Mouse (Mus musculus) layer of hippocampus, adult 9-10 months (tissue): ENCODE measurements around the gene Lrrc23.

ENCODE experiments used
- DNase-seq: peaks from one replicate; pipeline ENCODE4 v3.0.0; 2022; ENCODE audit warnings: low spot score

Gene Lrrc23

DNA sequence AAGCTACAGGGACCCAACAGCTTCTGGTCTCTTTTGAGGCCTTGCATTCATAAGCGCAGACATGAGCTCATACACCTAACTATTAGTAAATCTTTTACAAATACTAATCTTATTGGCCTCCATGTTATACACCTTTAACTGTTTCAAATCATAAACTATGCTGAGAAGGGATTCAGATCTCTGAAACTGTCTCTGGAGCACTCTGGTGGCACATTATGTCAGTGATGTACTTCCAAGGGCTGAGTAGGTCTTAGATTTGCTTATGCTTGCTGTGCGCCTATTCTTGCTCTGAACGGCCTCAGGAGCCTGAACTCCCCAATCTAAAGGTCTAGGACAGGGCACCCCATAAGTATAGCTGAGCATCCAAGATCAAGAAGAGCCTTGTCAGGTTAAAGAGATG lies 37.7 kb downstream of the Lrrc23 start:
- DNase-seq, result no peak

DNA sequence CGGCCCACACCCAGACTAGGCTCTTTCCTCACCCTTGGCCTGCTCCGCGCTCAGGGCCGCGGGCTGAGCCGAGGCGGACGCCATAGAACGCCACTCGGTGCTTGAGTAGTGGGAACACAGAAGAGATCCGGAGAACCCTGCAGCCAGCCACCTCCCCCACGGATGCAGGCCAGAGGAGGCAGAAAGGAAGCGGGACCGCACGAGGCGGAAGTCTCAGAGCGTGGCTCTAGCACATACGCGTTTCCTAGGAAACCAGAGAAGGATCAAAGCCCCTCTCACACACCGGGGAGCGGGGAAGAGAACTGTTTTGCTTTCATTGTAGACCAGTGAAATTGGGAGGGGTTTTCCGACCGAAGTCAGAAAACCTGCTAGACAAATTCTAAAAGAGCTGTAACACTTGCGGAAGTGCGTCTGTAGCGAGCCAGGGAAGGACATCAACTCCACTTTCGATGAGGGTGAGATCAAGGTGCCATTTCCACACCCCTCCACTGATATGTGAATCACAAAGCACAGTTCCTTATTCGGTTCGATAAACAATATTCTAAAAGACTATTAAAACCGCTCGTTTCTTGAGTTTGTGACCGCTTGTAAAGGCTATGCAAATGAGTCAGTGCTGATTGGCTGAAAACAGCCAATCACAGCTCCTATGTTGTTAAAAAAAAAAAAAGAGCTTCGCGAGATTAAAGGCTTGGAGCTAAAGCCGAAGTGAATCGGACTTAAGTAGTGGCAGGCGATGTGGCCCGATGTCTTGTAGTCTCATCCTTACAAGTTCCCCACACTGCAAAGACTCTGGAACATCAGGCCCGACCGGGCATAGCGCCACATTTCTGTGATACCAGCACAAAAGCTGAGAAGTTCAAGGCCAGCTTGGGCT lies 38.4 kb downstream of the Lrrc23 start, which contains the start of gene Grcc10:
Grcc10 (minus strand) TSS at position 487 of the 874 bp plus-strand sequence.
- peak; percentile 88 for DNase-seq

DNA sequence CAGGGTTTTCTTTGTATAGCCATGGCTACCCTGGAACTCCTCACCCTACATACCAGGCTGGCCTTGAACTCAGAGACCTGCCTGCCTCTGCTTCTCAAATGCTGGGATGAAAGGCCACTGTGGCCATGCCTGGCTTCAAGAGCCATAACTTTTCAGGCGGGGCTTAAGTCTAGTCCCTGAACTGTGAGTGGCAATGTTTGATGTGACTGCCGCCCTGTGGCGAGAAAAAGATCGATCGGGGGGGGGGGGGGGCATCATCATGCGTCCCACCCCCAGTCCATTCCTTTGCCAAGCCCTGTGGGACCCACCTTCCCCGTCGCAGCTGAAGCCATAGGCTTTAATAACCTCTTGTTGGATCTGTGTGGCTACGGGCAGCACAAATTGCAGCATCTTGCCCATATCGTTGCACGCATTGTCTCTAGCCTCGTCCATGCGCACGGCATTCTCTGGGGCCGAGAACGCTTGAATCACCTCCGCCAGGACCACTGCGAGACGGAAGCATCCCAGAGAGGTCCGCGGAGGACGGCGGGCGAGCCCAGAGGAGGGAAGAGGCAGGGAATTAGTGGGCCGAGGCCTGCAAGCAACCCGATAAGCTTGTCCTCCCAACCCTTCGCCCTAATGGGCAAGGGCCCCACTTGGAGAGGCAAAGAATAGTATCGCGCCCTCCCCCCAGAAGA lies 39.2 kb downstream of the Lrrc23 start:
- DNase-seq, result no peak

DNA sequence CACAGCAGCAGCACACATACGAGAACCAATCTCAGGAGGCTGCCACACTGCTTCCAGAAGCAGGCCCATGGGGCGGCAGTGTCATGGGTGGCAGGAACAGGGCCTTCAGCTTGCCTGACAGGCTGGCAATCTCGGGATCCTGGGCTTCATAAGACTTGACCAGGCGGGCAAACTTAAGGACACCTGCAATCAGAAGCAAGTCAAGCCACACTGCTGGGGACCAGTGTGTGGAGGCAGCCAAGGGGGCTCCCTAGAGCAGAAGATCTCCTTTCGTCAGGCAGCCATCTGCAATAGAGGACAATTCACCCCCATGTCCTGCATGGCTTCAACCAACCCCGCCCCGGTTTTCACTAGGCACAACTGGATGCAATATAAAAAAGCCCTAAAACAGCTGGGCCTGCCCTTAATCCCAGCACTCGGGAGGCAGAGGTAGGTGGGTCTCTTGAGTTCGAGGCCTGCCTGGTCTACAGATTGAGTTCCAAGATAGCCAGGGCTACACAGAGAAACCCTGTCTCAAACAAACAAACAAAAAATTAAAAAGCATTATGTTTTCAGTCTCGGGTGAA lies 40.2 kb downstream of the Lrrc23 start:
- no peak for DNase-seq

DNA sequence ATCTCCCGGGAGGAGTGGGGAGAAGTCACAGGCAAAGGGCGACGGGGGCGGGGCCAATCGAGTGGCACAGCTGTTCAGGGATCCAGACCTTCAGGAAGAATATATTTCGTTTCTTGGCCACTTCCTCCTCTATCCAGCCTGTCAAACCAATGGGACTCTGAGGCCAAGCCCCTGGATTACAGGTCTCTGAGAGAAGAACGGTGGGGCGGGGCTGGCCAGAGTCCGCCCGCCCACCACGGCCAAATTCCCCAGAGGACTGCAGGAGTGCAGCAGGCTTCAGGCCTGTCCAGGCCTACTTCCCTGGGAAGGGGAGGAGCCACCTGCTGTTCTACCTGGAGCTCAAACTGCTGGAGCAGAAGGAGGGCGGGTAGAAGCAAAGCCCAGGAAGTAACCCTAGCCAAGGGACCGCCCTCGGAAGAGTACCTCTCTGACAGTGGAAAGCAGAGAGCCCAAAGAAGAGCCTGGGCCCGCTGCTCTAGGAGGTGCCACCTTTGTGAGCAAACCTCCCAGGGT lies 41.0 kb downstream of the Lrrc23 start, which contains the start of gene Ptpn6:
Ptpn6 (minus strand) TSS at position 204 of the 513 bp plus-strand sequence.
- no peak for DNase-seq

DNA sequence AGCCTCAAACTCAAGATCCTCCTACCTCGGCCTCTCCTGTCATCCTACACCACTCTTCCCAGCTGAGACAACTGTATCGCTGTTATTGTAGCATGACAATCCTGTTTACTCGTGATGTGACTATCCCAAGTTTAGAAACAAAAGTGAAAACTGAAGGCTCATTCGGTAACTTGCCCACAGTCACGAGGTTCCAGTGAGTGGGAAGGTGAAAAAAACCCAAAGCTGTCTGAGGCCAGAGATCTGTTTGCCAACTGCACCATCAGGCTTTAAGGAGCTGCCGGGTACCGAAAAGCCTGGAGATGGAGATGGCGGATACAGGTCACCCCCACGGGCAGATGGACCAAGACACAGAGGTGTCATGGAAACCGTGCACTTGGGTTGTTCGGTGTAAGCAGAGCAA lies 42.5 kb downstream of the Lrrc23 start:
- DNase-seq, result no peak

DNA sequence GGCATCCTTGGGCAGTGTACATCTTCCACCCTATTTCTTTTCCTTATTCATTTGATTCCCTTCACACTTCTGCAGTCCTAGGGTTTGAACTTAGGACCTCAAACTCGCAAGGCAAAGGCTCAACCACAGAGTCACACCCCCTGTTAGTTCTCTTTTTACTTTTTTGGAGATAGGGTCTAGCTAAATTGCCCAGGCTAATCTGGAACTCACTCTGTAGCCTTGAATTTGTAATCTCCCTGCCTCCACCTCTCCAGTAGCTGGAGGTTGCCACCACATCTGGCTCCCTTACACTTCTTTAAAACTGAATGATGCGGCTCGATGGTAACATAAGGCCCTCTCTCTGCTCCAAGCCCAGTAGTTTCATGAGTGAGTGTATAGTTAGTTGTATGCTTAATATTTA lies 45.1 kb downstream of the Lrrc23 start:
- no peak for DNase-seq

DNA sequence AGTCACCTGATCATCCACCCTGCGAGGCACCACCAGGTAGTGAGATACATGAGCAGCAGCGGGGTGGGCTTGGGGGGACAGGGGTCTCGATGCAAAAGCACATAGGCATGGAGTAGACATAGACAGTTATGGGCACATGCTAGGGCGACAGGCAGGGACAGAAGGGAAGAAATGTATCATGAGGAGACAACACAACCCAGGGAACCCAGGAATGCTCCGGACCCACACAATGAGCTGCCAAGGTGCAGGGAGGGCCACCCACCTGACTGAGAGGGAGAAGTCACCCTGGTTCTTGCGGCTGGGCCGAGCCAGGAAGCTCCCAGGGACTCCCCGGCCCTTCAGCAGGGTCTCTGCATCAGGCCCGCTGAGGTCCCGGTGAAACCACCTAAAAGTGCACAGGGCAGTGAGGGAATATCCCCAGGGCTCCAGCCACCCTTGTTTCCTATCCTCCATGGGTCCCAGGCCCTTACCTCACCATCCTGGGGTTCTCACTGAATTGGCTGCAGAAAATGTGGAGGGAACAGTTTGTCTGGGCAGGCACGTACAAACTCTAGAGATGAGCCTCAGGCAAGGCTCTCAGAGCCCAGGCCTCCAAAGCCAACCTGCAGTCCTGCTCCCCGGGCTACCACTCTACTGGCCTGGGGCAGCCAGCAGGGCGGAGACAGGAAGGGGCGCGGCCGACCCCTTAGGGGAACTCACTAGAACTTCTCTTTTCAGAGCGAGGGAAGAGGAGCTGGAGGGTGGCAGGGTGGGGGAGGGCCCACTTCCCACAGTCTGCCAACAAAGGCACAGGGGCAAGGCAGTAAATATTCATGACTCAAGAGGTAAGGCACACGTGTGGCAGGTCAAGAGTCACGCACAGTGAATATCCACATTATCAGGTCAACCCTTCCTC lies 46.8 kb downstream of the Lrrc23 start:
- DNase-seq, result no peak

DNA sequence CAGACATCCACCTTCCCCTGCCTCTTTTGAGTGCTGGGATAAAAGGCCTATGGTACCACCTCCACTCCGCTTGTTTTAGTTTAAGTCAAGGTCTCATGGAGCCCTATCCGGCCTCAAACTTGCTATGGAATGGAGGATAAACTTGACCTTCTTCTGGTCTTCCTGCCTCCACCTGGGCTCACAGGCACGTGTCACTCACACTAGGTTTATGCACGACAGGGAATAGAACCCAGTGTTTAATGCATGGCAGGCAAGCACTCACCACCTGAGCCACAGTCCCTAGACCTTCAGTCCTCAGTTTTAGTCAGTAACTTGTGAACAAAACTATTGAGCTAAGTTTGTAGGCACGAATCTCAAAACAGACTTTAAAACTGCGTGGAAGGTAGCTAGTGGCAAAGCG lies 48.5 kb downstream of the Lrrc23 start:
- DNase-seq, result no peak

DNA sequence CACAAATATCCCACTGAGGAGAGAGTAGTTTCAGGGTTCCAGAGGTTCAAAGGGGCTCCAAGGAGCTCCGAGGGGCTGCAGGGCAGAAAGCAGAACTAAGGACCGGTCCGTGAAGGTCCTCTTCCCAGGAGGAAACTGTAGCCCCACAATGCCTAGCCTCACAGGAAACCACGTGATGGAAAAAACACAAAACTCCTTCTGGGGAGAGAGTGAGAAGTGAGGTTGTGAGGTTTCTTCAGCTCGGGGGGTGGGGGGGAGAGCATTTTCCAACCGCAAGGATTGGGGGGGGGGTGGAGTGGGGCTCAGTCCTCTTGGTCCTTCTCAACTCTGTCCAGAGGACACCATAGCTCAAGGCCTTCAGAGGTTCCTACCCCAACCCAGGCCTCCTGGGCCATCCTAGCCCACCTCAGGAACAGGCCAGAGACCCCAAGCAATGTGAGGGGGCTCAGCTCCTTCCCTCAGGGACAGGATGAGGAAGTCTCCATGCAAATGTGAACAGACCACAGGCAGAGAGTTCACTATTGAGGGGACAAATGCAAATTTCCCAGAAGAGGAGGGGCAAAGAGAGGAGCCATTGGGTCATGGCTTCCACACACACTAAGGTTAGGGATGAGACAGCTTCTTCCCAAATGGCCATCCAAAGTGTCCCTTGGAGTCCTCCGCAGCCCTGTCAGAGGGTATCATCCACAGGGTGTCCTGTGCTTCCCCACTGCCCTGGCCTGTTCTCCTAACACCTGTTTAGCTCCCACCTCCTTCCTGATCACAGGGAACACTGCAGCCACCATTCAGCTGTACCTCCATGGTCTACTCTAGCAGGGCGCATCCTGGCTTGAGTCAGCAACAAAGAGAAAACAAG lies 49.4 kb downstream of the Lrrc23 start:
- DNase-seq, result no peak

DNA sequence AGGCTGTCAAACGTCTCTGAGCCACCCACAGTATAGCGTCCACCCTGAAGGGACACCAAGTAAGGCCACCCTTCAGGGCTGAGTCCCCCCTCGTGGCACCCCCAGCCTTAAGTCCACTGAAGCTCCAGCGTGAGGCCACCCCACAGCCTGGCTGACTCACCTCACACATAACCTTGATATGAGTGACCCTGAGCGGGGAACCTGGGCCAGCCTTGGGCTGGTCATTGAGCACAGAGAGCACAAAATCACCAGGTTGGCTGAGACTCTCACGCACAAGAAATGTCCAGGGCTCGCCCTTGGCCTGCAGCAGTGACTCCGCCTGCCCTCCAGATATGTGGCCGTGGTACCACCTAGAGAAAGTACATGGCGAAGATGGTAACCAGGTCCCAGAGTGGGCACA lies 50.9 kb downstream of the Lrrc23 start:
- no peak for DNase-seq

DNA sequence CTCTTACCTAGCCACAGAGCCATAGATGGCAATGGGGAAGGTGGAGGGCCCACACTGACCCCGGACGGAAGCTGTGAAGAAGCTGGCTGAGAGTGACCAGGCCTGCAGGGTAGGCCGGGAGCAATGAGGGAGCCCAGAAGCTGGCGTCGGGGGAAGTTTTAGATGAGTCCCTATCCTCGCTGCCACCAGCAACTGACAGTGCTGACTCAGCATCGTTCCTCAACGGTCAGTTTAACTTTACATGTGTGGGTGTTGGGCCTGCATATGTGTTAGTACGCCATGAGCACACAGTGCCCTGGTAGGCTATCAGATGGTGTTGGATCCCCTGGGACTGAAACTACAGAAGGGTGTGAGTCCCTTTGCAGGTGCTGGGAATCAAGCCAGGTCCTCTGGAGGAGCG lies 55.1 kb downstream of the Lrrc23 start:
- DNase-seq, result no peak

DNA sequence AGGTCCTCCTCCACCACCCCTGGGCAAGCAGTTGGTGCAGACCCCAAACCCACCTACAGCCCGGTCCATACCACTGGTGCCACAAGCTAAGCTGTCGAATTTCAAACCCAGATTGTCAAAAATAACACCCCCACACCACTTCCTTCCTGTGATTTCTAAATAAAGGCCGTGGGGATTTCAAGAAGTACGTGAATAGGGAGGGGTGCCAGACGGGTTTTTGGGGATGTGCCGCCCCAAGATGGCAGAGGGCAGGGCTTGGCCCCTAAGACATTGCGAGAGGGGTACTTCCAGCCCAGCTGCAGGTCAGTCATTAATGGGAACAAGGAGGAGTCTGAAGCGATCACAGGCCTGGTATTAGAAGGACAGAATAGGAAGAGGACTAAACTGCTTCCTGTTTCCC lies 56.0 kb downstream of the Lrrc23 start:
- DNase-seq, result no peak

DNA sequence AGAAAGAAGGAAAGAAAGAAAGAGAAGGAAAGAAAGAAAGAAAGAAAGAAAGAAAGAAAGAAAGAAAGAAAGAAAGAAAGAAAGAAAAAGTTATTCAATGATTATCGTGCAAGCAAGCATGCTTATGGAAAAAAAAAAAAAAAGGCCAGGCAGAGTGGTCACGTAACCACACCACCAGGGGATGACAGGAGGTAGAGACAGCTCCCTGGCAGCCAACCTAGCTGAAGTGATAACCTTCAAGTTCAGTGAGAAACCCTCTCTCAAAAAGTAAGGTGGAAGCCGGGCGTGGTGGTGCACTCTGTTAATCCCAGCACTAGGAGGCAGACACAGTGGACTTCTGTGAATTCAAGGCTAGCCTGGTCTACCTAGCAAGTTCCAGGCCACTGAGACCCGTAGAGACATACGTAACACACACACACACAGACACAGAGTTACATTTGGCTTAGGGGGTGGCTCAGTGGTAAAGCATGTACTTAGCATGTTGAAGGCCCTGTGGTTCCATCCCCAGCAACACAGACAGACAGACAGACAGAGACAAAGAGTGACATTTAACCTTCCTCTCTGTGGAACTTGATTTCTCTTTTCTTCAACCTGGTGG lies 56.6 kb downstream of the Lrrc23 start:
- DNase-seq, result no peak

DNA sequence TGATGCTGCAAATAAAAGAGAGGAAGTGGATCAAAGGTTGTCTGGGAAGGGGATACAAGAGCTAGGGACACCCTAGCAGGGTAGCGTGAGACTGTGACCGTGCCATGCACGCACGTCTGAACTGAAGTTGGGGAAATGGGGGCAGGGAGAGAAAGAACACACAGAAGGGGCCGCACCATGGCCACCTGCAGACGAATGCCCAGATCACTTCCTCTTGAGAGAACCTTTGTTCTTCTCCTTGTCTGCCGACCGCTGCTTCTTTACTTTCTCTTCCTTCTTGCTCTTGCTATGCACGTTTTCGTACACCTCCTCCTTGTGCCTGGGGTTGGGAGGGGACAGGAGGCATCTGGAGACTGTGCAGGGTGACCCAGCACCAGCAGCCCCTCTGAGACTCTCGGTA lies 58.6 kb downstream of the Lrrc23 start:
- DNase-seq, result no peak
